Mouse (Mus musculus) cortical plate, adult 2 months (tissue): ENCODE measurements around the gene Ugt1a5. TPM values are rescaled to one million over a fixed set of nuclear protein-coding genes. Genes with fewer than 3 reads are reported as not detected.
"Not testable (repeated sequence)": the region's sequence is repeated elsewhere in the genome, so short reads cannot be mapped to it uniquely, and the experiment has no call there.

Source experiments
- H3K27ac ChIP-seq: fragments of 200-500 bp; 2 replicates; pipeline ENCODE4 v1.5.1; 2012; ENCODE audit warnings: low read length, control low read depth, inconsistent platforms; ENCODE audit not compliant: insufficient read depth
- H3K4me1 ChIP-seq: fragments of 200-500 bp; 2 replicates; pipeline ENCODE4 v1.6.1; 2011; ENCODE audit warnings: low read length; ENCODE audit not compliant: control insufficient read depth, insufficient read depth
- H3K4me3 ChIP-seq: fragments of 200-500 bp; 2 replicates; pipeline ENCODE4 v1.5.1; 2011; ENCODE audit warnings: mild to moderate bottlenecking, low read length, control low read depth; ENCODE audit not compliant: insufficient read depth
- CTCF ChIP-seq: fragments of 200-500 bp; IDR thresholded peaks from 2 replicates; pipeline ENCODE4 v1.5.1; 2011; ENCODE audit warnings: mild to moderate bottlenecking, control low read depth, low read length; ENCODE audit not compliant: insufficient read depth; ENCODE audit errors: extremely low read depth
- POLR2A ChIP-seq: fragments of 200-500 bp; IDR thresholded peaks from 2 replicates; pipeline ENCODE4 v1.6.1; 2011; ENCODE audit warnings: mild to moderate bottlenecking, low read length, control low read depth; ENCODE audit not compliant: insufficient read depth; ENCODE audit errors: extremely low read depth
- polyA plus RNA-seq: library from polyadenylated mRNA; depleted of rRNA; stranded (reverse); fragments of >200 nt; gene quantifications from 2 replicates; pipeline ENCODE4 v1.2.3, GENCODE M21; 2012

Gene Ugt1a5
- polyA plus RNA-seq, 1 experiment = not detected

DNA sequence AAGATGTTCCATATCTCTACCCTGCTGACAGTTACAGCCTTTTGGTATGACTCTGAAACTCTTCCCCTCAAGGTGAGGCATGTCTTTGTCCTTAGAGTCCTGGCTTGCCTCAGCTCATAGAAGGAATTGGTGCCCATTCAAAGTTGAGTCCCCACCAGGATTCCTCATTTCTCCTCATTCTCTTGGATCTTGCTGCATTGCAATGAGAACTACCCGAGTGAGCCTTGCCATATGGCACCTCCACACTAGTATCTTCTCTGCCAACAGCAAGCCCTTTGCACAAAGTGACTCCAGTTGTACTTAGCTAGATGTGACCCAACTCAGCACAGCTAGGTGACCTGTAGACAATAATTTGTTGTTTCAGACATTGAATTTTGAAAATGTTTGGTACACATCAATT is 57.8 kb downstream of the Ugt1a5 start:
- H3K27ac ChIP-seq = no peak overlapping the region
- no peak overlapping the region for H3K4me3 ChIP-seq
- TF ChIP-seq CTCF = no peak
- no peak for TF ChIP-seq POLR2A
- H3K4me1 ChIP-seq = no peaks in the 10 kb centered on the region

DNA sequence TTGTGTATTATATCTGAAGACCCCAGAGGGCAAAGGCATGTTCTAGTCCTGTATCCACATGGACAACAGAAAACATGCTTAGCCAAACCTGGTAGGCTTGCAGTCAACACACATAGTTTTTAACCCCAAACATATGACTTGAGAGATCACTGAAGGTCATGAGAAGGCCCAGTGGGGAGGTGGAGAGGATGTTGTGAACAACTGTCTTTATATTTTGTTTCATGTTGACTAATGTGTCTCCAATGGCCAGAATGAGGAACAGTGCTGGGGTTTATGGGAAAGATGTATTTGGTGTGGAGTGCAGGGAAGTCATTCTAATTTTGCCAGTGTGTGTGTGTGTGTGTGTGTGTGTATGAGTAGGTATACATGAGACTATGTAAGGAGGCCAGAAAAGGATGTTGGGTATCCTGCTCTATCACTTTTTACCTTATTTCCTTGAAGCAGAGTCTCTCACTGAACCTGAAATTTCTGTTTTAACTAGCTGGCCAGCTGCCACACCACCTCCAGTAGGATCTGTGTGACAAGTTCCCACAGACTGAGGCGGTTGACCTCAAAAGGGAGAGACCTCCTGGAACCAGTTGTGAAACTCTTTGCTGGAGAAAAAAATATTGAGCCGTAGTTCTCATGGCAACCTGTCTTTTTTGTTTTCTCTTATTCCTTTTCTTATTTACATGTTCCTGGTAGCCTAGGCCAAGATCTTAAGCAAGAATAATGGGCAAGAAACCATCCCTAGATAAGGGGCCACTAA is 58.4 kb downstream of the Ugt1a5 start:
- Histone ChIP-seq H3K4me1 (no peaks in the 10 kb centered on the region), H3K4me3 (no peak overlapping the region), H3K27ac (no peak overlapping the region)
- TF ChIP-seq POLR2A (no peak), CTCF (no peak)

DNA sequence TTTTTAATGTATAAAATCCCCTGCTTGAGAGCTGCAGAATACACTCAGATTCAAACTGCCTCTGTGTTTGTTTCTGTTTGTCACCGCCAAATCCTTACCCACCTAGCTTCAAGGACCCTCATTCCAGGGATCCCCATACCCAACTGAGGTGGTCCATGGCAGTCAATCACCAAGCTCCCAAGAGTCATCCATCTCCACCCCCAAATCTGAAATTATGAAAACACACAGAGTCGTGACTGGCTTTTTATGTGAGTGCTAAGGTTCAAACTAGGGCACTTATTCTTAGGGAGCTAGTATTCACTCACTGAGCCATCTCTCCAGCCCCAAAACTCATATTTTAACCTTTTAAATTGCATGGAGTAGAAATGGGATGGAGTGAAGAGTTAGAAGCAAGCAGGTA is 59.5 kb downstream of the Ugt1a5 start:
- not testable (repeated sequence) for H3K27ac ChIP-seq, H3K4me1 ChIP-seq, H3K4me3 ChIP-seq

DNA sequence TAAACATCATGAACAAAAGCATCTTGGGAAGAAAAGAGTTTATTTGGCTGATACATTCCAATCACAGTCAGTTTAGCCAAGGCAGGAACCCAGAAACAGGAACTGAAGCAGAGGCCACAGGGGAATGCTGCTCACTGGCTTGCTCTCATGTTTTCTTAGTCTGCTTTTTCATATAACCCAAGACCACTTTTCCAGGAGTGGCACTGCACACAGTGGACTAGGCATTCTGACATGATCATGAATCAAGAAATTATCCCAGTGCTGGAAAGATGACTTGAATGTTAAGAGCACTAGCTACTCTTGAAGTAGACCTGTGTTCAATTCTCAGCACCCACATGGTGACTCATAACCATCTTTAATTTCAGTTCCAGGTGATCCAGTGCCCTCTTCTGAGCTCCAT is 59.9 kb downstream of the Ugt1a5 start:
- TF ChIP-seq CTCF (no peak), POLR2A (no peak)
- Histone ChIP-seq H3K4me1 (no peaks in the 10 kb centered on the region), H3K4me3 (no peak overlapping the region), H3K27ac (no peak overlapping the region)

DNA sequence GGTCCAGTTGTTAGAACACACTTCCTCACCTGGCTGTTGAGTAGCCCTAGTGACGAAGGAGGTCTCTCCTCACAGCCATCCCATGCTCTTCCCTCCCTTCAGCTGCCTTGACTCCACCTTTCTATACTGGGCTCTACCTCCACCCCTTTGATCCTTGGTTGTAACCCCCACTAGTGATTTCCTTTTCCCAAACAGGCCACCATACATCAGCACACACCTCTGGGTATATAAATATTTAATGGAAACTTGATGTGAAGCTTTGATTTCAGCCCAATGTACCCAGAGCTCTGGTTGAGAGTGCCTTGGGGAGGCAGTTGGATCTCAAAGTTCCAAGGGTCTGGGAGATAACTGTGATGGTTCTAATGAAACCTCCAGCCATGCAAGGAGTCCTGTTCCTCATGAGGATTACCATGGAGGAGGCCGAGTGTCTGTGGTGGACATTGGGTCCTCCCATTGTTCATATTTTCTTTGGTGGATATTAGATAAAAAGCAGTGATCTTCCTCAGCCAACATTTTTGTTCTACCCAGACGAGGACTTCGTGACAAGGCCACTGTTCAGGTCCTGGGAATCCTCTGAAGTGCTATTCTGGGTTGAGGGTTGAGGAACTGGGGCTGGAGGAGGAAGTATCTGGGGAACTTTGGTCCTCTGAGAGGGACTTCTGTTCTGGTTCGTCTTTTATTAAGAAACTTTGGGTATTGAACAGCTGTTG is 61.0 kb downstream of the Ugt1a5 start, which contains the start of gene Mroh2a:
Gene Mroh2a, plus strand, starts transcription at position 317 of the 710 bp plus-strand sequence.
- no peak within 1 kb of the TSS for H3K27ac ChIP-seq
- no peak for TF ChIP-seq CTCF
- TF ChIP-seq POLR2A = no peak
- H3K4me1 ChIP-seq = no peaks in the 10 kb centered on the region
- H3K4me3 ChIP-seq = no peak within 1 kb of the TSS

DNA sequence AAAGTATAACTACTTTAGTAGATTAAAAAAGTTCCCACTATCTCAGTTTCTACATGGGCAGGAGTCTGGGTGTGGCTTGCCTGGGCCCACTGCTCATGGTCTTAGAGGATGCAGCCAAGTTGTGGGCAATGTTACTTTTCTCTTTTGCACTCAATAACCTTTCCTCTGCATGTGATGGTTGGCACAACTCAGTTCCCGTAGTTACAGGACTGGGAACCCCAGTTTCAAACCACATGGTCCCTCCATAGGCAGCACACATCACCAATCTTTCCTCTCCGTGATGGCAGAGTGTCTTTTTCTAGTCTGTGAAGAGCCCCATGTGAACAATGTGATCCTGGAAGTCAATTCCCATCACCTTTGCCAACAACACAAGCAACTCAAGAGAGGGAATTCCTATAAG is 61.7 kb downstream of the Ugt1a5 start:
- Histone ChIP-seq H3K4me3 (no peak overlapping the region), H3K4me1 (no peaks in the 10 kb centered on the region), H3K27ac (no peak overlapping the region)
- TF ChIP-seq POLR2A (no peak), CTCF (no peak)

DNA sequence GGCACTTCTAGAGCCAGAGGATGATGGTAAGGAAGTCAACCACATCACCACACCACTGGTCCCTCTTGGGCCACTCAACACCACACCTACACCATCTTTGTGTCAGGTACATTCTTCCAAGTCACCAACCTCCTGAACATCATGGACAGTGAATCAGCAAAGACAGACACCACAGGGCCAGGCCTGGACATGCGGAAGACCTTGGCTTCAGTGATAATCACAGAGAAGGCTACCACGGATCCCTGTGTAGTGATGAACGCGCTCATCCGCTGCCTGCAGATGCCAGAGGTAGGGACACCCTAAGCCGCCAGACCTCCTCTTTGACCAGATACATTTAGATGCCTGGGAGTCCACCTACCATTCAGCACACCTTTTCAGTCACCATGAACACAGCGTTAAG is 62.3 kb downstream of the Ugt1a5 start:
- H3K4me1 ChIP-seq = no peaks in the 10 kb centered on the region
- H3K4me3 ChIP-seq = no peak overlapping the region
- TF ChIP-seq POLR2A = no peak
- no peak for TF ChIP-seq CTCF
- H3K27ac ChIP-seq = no peak overlapping the region

DNA sequence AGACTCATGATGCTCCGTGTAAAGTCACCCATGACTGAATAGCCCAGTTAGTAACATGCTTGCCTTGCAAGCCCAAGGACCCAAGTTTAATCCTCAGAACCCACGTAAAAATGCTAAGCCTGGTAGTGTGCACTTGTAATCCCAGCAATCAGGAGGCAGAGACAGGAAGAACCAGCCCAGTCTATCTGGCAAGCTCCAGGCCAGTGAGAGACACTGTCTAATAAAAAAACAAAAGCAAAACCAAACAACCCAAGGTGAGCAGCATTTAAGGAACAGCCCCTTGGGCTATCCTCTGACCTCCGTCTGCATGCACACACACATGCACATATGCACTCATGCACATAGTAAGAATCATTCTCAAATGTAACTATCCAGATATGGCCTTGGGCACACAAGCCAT is 63.8 kb downstream of the Ugt1a5 start:
- H3K4me1 ChIP-seq = no peaks in the 10 kb centered on the region
- no peak overlapping the region for H3K27ac ChIP-seq
- TF ChIP-seq CTCF (no peak), POLR2A (no peak)
- H3K4me3 ChIP-seq = no peak overlapping the region

DNA sequence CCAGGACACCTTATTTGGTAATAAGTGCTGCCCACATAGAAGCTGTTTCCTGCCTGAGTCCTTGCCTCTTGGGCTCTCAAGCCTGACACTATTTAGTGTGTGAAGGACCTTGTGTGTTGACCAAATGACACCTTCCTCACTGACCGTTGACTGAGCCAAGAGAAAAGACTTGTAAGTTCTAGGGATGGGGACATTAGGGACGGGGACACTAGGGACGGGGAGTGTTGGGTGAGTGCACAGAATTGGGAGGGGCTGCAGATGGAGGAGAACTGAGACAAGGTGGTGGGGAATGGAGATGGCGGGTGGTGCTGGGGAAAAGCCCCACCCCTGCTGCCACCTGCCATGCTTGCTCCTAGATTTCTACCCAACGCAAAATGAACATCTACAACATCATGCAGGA is 64.2 kb downstream of the Ugt1a5 start:
- TF ChIP-seq CTCF (no peak), POLR2A (no peak)
- Histone ChIP-seq H3K4me1 (no peaks in the 10 kb centered on the region), H3K27ac (no peak overlapping the region), H3K4me3 (no peak overlapping the region)

DNA sequence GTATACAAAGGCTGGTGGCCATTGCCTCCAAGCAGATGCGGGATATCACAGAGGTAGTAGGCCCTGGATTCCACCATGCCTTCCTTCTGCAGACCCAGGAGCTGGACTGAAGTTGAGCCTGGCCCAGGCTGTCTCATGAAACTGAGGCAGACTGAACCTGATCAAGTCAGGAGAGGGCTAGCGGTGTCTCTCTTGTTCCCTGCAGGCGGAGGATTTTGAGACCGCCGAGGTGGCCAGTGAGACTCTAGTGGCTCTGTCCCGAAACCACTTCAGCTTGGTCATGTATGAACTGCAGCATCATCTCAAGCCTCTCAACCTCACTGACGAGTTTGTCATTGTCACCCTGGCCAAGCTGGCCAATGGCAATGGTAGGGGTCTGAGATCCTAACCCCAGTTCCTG is 64.6 kb downstream of the Ugt1a5 start:
- H3K4me3 ChIP-seq = no peak overlapping the region
- H3K27ac ChIP-seq = no peak overlapping the region
- H3K4me1 ChIP-seq = no peaks in the 10 kb centered on the region
- TF ChIP-seq CTCF (no peak), POLR2A (no peak)

DNA sequence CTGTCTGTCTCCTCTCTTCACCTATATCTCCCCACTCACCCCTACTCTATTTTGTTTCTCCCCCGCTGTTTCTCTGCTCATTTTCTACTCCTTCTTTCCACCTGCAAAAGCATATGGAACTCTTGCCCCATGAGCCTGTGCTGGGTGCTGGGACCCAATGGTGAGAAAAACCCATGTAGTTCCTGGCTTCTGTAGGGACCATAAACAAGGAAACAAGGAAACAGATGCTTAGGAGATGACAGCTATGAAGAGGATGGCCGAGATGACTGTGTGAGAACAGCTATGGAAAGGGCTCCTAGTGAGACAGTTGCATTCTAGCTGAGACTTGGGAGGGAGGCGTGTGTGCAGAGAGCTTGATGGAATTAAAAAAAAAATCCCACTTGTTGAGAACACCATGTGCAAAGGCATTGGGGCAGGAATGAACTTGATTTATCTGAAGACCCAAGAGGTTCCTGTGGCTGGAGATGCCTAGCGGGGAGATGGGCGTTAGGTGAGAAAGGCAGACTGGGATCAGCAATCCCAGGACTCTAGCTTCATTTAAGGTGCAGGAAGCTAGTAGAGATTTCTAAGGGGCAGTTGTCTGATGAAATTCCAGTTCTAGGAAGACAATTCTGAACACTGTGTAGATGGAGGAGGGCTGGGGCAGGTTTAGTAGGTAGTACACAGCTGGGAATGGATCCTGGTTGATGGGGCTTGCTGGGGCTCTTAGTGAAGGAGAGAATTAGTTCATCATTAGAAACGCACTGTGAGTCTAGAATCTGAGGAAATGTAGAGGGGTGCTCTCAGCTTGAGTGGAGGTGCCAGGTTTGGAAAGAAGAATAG is 65.4 kb downstream of the Ugt1a5 start:
- H3K4me3 ChIP-seq = no peak overlapping the region
- TF ChIP-seq CTCF = no peak
- TF ChIP-seq POLR2A = no peak
- H3K4me1 ChIP-seq = no peaks in the 10 kb centered on the region
- no peak overlapping the region for H3K27ac ChIP-seq
